Mouse (Mus musculus): ENCODE data around the gene Lca5l. TPM values are rescaled to one million over a fixed set of nuclear protein-coding genes. Genes with fewer than 3 reads are reported as not detected.

Lca5l gene
- polyA plus RNA-seq, 2 experiments = 0.03 TPM; not detected in 1

DNA sequence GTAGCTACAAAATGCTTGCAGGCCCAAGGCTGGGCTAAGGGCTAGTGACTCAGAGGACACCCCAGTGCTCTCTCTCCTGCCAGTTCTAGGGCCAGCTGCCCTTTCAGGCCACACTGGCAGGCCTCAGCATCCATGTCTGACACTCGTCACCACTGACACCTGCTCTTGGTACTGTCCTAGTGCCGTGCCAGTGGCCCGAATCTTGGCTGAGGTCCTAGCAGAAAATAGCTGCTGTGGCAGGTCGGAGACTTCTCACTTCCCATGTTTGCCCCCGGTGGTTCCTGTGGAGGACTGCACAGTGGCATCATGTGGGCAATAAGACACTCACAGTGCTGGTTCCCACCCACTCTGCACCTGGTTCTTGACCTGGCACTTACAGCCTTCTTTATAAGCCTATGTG is 29.4 kb upstream of the Lca5l start:
- Histone ChIP-seq H3K27me3 (ENCODE audit: control insufficient read depth, insufficient read depth, low read length) (no peaks in the 10 kb centered on the region), H3K4me3 (ENCODE audit: insufficient read depth in 1 of 2, low read depth in 2 of 2, low read length in 2 of 2) (no peak overlapping the region), H3K36me3 (replicated peaks; ENCODE audit: control insufficient read depth, insufficient read depth, low read depth) (no peaks in the 10 kb centered on the region), H3K27ac (no peak overlapping the region), H3K4me1 (replicated peaks; ENCODE audit: control insufficient read depth in 2 of 2, insufficient read depth in 2 of 2, low read length in 1 of 2) (no peaks in the 10 kb centered on the region), H3K4me2 (ENCODE audit: low read depth) (no peak overlapping the region), H3K9me3 (ENCODE audit: control insufficient read depth, low read length) (no peaks in the 10 kb centered on the region), H3K9ac (replicated peaks) (no peak overlapping the region)
- TF ChIP-seq CTCF (IDR thresholded peaks at IDR 0.05; ENCODE audit: low read depth) = no peak
- TF ChIP-seq EP300 (IDR thresholded peaks at IDR 0.05; ENCODE audit: low read depth) = no peak
- ATAC-seq (ENCODE audit: insufficient read depth) (no peak), DNase-seq (ENCODE audit: low read depth in 3 of 3, low spot score in 3 of 3) (no peak)
- 70% methylated on average over 5 of the region's 5 CpGs for WGBS (ENCODE audit: insufficient replicate concordance)

DNA sequence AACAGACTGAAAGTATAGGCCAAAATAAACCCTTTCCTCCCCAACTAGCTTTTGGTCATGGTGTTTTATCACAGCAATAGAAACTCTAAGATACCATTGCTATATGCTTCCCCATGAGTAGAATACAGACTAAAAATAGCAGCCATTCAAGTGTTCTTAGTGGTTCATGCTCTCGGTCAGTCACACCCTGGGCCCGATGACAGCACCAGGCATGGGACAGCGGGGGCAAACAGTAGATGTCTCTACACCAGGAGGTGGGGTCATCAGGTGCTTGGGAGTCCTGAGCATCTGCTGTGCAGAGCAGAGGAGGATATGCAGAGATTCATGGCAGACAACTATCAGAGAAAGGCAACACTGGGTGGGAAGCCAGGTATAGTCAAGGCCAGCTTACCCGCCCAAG is 21.0 kb upstream of the Lca5l start:
- H3K27ac ChIP-seq = no peak overlapping the region
- no peaks in the 10 kb centered on the region for H3K36me3 ChIP-seq (replicated peaks; ENCODE audit: control insufficient read depth, insufficient read depth, low read depth)
- H3K4me3 ChIP-seq (ENCODE audit: insufficient read depth in 1 of 2, low read depth in 2 of 2, low read length in 2 of 2) = no peak overlapping the region
- H3K4me1 ChIP-seq (replicated peaks; ENCODE audit: control insufficient read depth in 2 of 2, insufficient read depth in 2 of 2, low read length in 1 of 2) = peaks cover 0 to 3% of the 10 kb centered on the region in 2 experiments; a peak in 2 of 4 replicates
- DNase-seq (ENCODE audit: low read depth in 3 of 3, low spot score in 3 of 3) (no peak), ATAC-seq (ENCODE audit: insufficient read depth) (no peak)
- TF ChIP-seq CTCF (IDR thresholded peaks at IDR 0.05; ENCODE audit: low read depth) (no peak), EP300 (IDR thresholded peaks at IDR 0.05; ENCODE audit: low read depth) (no peak)
- H3K27me3 ChIP-seq (ENCODE audit: control insufficient read depth, insufficient read depth, low read length) = no peaks in the 10 kb centered on the region
- 83% methylated on average over 4 of the region's 4 CpGs for WGBS (ENCODE audit: insufficient replicate concordance)
- no peaks in the 10 kb centered on the region for H3K9me3 ChIP-seq (ENCODE audit: control insufficient read depth, low read length)
- H3K4me2 ChIP-seq (ENCODE audit: low read depth) = no peak overlapping the region
- H3K9ac ChIP-seq (replicated peaks) = no peak overlapping the region

DNA sequence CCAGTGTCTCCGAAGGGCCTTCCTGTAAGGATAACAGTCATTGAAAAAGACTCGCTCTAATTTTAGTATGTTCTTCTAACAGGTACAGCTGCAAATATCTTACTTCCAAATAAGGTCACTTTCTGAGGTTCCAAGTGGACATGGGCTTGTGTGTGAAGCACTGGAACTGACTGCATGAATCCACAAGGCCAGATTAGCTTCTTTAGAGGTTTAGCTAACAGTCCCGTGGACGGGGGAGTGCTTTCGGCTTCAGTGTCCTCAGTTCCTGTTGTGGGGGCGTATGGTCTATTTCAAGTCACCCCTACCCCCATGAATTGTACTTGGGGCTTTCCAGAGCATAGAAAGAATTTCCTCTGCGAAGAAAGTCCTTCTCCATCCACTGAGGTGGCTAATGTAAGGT is 18.8 kb upstream of the Lca5l start:
- ATAC-seq (ENCODE audit: insufficient read depth) = no peak
- no peak overlapping the region for H3K9ac ChIP-seq (replicated peaks)
- no peak for TF ChIP-seq EP300 (IDR thresholded peaks at IDR 0.05; ENCODE audit: low read depth)
- TF ChIP-seq CTCF (IDR thresholded peaks at IDR 0.05; ENCODE audit: low read depth) = no peak
- no peak overlapping the region for H3K4me3 ChIP-seq (ENCODE audit: insufficient read depth in 1 of 2, low read depth in 2 of 2, low read length in 2 of 2)
- WGBS (ENCODE audit: insufficient replicate concordance) = 61% methylated on average over 7 of the region's 7 CpGs
- H3K4me1 ChIP-seq (replicated peaks; ENCODE audit: control insufficient read depth in 2 of 2, insufficient read depth in 2 of 2, low read length in 1 of 2) = peaks cover 0 to 3% of the 10 kb centered on the region in 2 experiments; a peak in 2 of 4 replicates
- H3K4me2 ChIP-seq (ENCODE audit: low read depth) = no peak overlapping the region
- no peak overlapping the region for H3K27ac ChIP-seq
- no peaks in the 10 kb centered on the region for H3K27me3 ChIP-seq (ENCODE audit: control insufficient read depth, insufficient read depth, low read length)
- no peak for DNase-seq (ENCODE audit: low read depth in 3 of 3, low spot score in 3 of 3)
- no peaks in the 10 kb centered on the region for H3K36me3 ChIP-seq (replicated peaks; ENCODE audit: control insufficient read depth, insufficient read depth, low read depth)
- no peaks in the 10 kb centered on the region for H3K9me3 ChIP-seq (ENCODE audit: control insufficient read depth, low read length)

DNA sequence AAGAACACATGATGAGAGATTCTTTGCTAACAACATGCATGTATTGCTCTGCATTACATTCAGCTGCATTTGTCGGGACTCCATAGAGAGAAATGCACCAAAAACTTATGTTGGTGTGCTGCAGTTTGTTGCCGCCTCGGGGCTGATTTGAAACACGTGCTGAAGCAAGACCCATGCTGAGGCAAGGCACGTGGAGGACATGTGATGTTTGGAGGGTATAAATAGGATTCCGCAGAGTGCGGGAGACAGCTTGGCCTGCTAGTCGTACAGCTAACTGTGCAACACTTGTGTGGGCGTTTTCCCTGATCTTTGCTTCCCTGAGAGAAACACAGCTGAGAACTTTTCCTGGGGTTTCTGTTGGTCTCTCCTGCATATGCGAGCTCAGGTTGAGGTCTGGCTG is 17.7 kb upstream of the Lca5l start:
- Histone ChIP-seq H3K4me1 (replicated peaks; ENCODE audit: control insufficient read depth in 2 of 2, insufficient read depth in 2 of 2, low read length in 1 of 2) (peaks cover 0 to 3% of the 10 kb centered on the region in 2 experiments; a peak in 2 of 4 replicates), H3K4me2 (ENCODE audit: low read depth) (no peak overlapping the region), H3K9ac (replicated peaks) (no peak overlapping the region), H3K9me3 (ENCODE audit: control insufficient read depth, low read length) (no peaks in the 10 kb centered on the region), H3K4me3 (ENCODE audit: insufficient read depth in 1 of 2, low read depth in 2 of 2, low read length in 2 of 2) (no peak overlapping the region), H3K36me3 (replicated peaks; ENCODE audit: control insufficient read depth, insufficient read depth, low read depth) (no peaks in the 10 kb centered on the region), H3K27ac (no peak overlapping the region), H3K27me3 (ENCODE audit: control insufficient read depth, insufficient read depth, low read length) (no peaks in the 10 kb centered on the region)
- DNase-seq (ENCODE audit: low read depth in 3 of 3, low spot score in 3 of 3) (no peak), ATAC-seq (ENCODE audit: insufficient read depth) (no peak)
- TF ChIP-seq CTCF (IDR thresholded peaks at IDR 0.05; ENCODE audit: low read depth) (no peak), EP300 (IDR thresholded peaks at IDR 0.05; ENCODE audit: low read depth) (no peak)
- 64% methylated on average over 10 of the region's 10 CpGs for WGBS (ENCODE audit: insufficient replicate concordance)

DNA sequence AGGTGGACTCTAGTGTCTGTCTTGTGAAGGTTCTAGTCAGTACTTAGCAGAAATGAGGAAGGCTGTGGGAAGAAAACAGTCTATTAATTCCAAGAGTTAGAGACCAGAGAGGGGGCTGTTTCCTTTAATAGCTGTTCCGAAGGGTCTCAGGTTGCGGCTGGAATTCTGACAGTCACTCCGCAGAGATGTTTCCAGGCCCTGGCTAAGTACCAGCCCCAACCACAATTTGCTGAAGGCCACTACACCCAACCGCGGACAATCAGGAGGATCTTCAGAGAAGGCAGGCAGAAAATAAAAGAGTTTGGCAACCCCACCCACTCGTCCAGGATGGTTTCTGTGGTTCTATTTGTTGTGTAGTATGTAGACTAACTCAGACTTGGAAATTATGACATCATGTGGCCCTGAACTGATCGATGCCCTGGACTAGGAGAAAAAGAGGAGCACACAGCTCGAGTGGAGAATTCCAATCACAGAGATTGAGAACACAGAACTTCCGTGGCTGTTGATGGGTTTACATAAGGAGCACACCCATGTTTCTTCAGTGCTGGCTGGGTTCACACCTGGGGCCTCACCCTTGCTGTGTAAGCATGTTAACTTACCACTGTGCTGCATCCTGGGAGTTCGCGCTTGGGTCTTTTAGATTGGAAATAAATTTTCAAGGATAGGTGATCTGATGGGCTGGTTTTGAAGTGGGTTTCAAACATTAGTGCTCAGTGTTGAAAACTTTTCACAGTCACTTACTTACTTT is 9.6 kb upstream of the Lca5l start:
- DNase-seq (ENCODE audit: low read depth in 3 of 3, low spot score in 3 of 3) = no peak
- H3K9ac ChIP-seq (replicated peaks) = no peak overlapping the region
- no peak overlapping the region for H3K4me2 ChIP-seq (ENCODE audit: low read depth)
- no peak for ATAC-seq (ENCODE audit: insufficient read depth)
- H3K27ac ChIP-seq = no peak overlapping the region
- 60% methylated on average over 11 of the region's 11 CpGs for WGBS (ENCODE audit: insufficient replicate concordance)
- no peaks in the 10 kb centered on the region for H3K4me1 ChIP-seq (replicated peaks; ENCODE audit: control insufficient read depth in 2 of 2, insufficient read depth in 2 of 2, low read length in 1 of 2)
- peaks cover 3% of the 10 kb centered on the region; the same call in 1 of the 2 replicates for H3K27me3 ChIP-seq (ENCODE audit: control insufficient read depth, insufficient read depth, low read length)
- no peaks in the 10 kb centered on the region for H3K36me3 ChIP-seq (replicated peaks; ENCODE audit: control insufficient read depth, insufficient read depth, low read depth)
- H3K4me3 ChIP-seq (ENCODE audit: insufficient read depth in 1 of 2, low read depth in 2 of 2, low read length in 2 of 2) = no peak overlapping the region
- H3K9me3 ChIP-seq (ENCODE audit: control insufficient read depth, low read length) = no peaks in the 10 kb centered on the region
- TF ChIP-seq EP300 (IDR thresholded peaks at IDR 0.05; ENCODE audit: low read depth) (no peak), CTCF (IDR thresholded peaks at IDR 0.05; ENCODE audit: low read depth) (no peak)

Measured in liver, embryonic 14.5 days (tissue).